Mouse (Mus musculus) limb, embryonic 11.5 days (tissue): Measurements from ENCODE around the gene Hoxd10. TPM values are rescaled to one million over a fixed set of nuclear protein-coding genes. Genes with fewer than 3 reads are reported as not detected.

ENCODE experiments used
- ATAC-seq: fragments of 200-750 bp; cut with Nextera tagmentation; 2 replicates; pipeline ENCODE4 v1.8.0; 2017; ENCODE audit warnings: low read depth; ENCODE audit not compliant: insufficient number of reproducible peaks, low FRiP score, low TSS enrichment
- DNase-seq: peaks from one replicate; pipeline ENCODE4 v3.0.0-alpha.2; 2015; ENCODE audit warnings: low spot score
- H3K27ac ChIP-seq: fragments of 300-500 bp; sonication (generic); replicated peaks from 2 replicates; pipeline ENCODE4 v1.5.1; 2014; ENCODE audit warnings: low read depth, mild to moderate bottlenecking, low read length
- H3K27me3 ChIP-seq: fragments of 300-500 bp; sonication (generic); 2 replicates; pipeline ENCODE4 v1.6.1; 2014; ENCODE audit warnings: mild to moderate bottlenecking, low read length, mixed read lengths; ENCODE audit not compliant: control insufficient read depth, insufficient read depth
- H3K36me3 ChIP-seq: fragments of 300-500 bp; sonication (generic); 2 replicates; pipeline ENCODE4 v1.6.1; 2014; ENCODE audit warnings: mild to moderate bottlenecking, low read length, moderate library complexity, mixed read lengths; ENCODE audit not compliant: control insufficient read depth, insufficient read depth
- H3K4me1 ChIP-seq: fragments of 300-500 bp; sonication (generic); 2 replicates; pipeline ENCODE4 v1.6.1; 2014; ENCODE audit warnings: low read length, mixed read lengths; ENCODE audit not compliant: control insufficient read depth, insufficient read depth
- H3K4me2 ChIP-seq: fragments of 300-500 bp; sonication (generic); 2 replicates; pipeline ENCODE4 v1.6.1; 2014; ENCODE audit warnings: low read depth, mild to moderate bottlenecking, moderate library complexity; ENCODE audit not compliant: severe bottlenecking
- H3K4me3 ChIP-seq: fragments of 300-500 bp; sonication (generic); 2 replicates; pipeline ENCODE4 v1.5.1; 2014; ENCODE audit warnings: low read depth, low read length
- H3K9ac ChIP-seq: fragments of 300-500 bp; sonication (generic); 2 replicates; pipeline ENCODE4 v1.6.1; 2014; ENCODE audit warnings: mild to moderate bottlenecking, low read length
- H3K9me3 ChIP-seq: fragments of 300-500 bp; sonication (generic); 2 replicates; pipeline ENCODE4 v1.6.1; 2016; ENCODE audit warnings: low read length; ENCODE audit not compliant: control insufficient read depth
- WGBS: fragments of 180-500 bp; shearing (Covaris S2); extraction: QIAGEN DNeasy Blood & Tissue Kit; methylation state at CpG from one replicate; pipeline ENCODE4 v1.1.7; 2014; 5-methylcytosine and 5-hydroxymethylcytosine counted together
- polyA plus RNA-seq: library from polyadenylated mRNA; unstranded; fragments of >200 nt; fragmentation: Nextera tagmentation; extraction: Ambion mirVana; gene quantifications from 2 replicates; pipeline ENCODE4 v1.2.1, GENCODE M21; 2014

Gene Hoxd10
- polyA plus RNA-seq, 1 experiment from 2014 or later: 52.0 TPM

GRCm38 (mm10) chr2:74721882-74722281 lies 30.2 kb downstream of the Hoxd10 start:
- H3K36me3 ChIP-seq: no peaks in the 10 kb centered on the region
- H3K4me3 ChIP-seq: no peak overlapping the region
- H3K9ac ChIP-seq: no peak overlapping the region
- no peak for ATAC-seq
- H3K9me3 ChIP-seq: no peaks in the 10 kb centered on the region
- H3K4me2 ChIP-seq: no peak overlapping the region
- peaks cover 42% of the 10 kb centered on the region for H3K27me3 ChIP-seq
- H3K27ac ChIP-seq: no peak overlapping the region
- 2% methylated on average over 6 of the region's 6 CpGs for WGBS
- DNase-seq: peak; percentile 57
- peaks cover 49% of the 10 kb centered on the region for H3K4me1 ChIP-seq

DNA sequence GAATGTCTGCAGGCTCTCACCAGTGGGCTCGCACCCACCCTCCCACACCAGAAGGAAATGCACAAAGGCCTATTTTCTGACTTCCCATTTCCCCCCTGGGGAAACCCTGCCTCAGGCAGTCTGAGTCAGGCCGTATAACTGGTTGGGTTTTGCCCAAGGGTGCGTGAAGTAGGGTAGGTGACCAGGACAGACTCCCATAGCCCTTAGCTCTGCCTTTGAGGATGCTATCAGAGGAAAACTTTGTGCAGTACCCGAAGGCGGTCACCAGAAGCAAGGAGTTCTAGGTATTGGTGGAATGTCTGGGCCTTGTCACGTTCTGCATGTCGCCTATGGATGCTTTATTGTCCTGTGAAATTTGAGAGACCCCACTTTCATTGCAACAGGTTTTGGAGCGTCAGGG lies 31.2 kb downstream of the Hoxd10 start:
- no peak overlapping the region for H3K4me3 ChIP-seq
- no peak overlapping the region for H3K27ac ChIP-seq
- no peak overlapping the region for H3K4me2 ChIP-seq
- no peaks in the 10 kb centered on the region for H3K9me3 ChIP-seq
- peaks cover 41% of the 10 kb centered on the region for H3K27me3 ChIP-seq
- DNase-seq (peak; percentile 29), ATAC-seq (no peak)
- H3K36me3 ChIP-seq: no peaks in the 10 kb centered on the region
- WGBS: 17% methylated on average over 8 of the region's 8 CpGs
- H3K4me1 ChIP-seq: peaks cover 60% of the 10 kb centered on the region
- no peak overlapping the region for H3K9ac ChIP-seq

DNA sequence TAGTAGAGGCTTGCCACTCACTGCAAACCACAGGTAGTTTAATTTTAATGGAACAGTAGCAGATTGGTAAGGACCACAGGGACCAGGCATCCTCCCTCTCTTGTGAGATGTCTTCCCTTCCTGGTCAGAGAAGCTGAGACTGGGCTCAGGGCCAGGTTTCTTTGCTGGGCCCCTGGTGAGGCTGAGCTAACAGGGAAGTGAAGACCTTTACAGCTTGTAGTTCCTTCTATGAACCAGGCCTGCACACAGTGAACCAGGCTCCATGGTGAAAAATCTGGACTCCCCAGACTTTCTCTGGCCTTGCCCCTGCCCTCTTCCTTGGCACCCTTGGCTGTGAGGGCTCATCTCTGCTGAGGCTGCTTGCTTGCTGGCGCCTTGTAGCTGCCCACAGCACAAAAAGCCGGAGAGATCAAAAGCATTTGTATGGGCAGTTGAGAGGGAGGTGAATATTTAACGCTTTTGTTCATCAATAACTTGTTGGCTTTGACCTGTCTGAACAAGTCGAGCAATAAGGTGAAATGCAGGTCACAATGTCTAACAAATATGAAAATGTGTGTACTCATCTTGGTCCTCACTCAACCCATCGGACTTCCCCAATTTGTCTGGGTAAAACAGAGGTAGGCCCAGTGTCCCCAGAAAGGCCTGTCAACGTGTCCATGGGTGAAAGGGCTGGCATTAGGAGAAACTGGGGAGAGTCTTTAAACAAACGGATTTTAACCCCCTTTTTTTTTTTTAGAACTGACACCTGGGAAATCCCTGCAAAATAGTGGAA lies 32.7 kb downstream of the Hoxd10 start:
- WGBS: 35% methylated on average over 7 of the region's 7 CpGs
- no peaks in the 10 kb centered on the region for H3K9me3 ChIP-seq
- H3K4me1 ChIP-seq: peaks cover 70% of the 10 kb centered on the region
- no peaks in the 10 kb centered on the region for H3K36me3 ChIP-seq
- no peak overlapping the region for H3K27ac ChIP-seq
- H3K4me3 ChIP-seq: no peak overlapping the region
- no peak overlapping the region for H3K9ac ChIP-seq
- DNase-seq (peak; percentile 35), ATAC-seq (no peak)
- H3K27me3 ChIP-seq: peaks cover 40% of the 10 kb centered on the region
- no peak overlapping the region for H3K4me2 ChIP-seq

GRCm38 (mm10) chr2:74725171-74725570 lies 33.4 kb downstream of the Hoxd10 start:
- H3K36me3 ChIP-seq: no peaks in the 10 kb centered on the region
- no peak overlapping the region for H3K9ac ChIP-seq
- ATAC-seq: no peak
- H3K27me3 ChIP-seq: peaks cover 38% of the 10 kb centered on the region
- 19% methylated on average over 17 of the region's 17 CpGs for WGBS
- H3K9me3 ChIP-seq: no peaks in the 10 kb centered on the region
- DNase-seq: peak; percentile 43
- no peak overlapping the region for H3K4me3 ChIP-seq
- no peak overlapping the region for H3K4me2 ChIP-seq
- H3K27ac ChIP-seq: no peak overlapping the region
- H3K4me1 ChIP-seq: peaks cover 62% of the 10 kb centered on the region

GRCm38 (mm10) chr2:74726551-74726950 lies 34.8 kb downstream of the Hoxd10 start, which contains the start of gene Gm28230:
Gene Gm28230 (plus strand): TSS chr2:74726728.
- Histone ChIP-seq H3K27ac (no peak within 1 kb of the TSS), H3K27me3 (peaks cover 45% of the 10 kb centered on the region), H3K4me2 (peak within 1 kb of the TSS; percentile 90), H3K4me3 (peak within 1 kb of the TSS; percentile 39), H3K36me3 (no peaks in the 10 kb centered on the region), H3K4me1 (peaks cover 53% of the 10 kb centered on the region), H3K9ac (peak within 1 kb of the TSS; percentile 47), H3K9me3 (no peaks in the 10 kb centered on the region)
- ATAC-seq (no peak), DNase-seq (no peak)
- 28% methylated on average over 5 of the region's 5 CpGs for WGBS

DNA sequence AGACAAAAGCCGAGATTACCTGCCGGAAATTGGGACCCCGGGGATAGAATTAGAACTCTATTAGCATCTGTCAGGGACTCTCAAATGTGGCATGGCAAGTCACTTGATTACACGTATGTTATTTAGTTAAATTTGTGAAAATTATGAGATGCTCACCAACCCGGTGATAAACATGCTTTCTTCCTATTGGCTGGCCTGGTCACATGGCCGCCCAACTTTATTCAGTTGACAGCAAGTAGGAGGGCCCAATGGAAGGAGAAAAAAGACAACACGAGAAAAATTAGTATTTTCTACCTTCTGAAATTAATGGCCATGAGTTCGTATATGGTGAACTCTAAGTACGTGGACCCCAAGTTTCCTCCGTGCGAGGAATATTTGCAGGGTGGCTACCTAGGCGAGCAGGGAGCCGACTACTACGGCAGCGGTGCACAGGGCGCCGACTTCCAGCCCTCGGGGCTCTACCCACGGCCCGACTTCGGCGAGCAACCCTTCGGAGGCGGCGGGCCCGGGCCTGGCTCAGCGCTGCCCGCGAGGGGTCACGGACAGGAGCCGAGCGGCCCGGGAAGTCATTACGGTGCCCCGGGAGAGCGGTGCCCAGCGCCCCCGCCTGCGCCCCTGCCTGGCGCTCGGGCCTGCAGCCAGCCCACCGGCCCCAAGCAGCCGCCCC lies 35.4 kb downstream of the Hoxd10 start:
- peak overlapping the region; percentile 47 for H3K9ac ChIP-seq
- H3K9me3 ChIP-seq: no peaks in the 10 kb centered on the region
- no peak overlapping the region for H3K27ac ChIP-seq
- peak overlapping the region; percentile 90 for H3K4me2 ChIP-seq
- no peaks in the 10 kb centered on the region for H3K36me3 ChIP-seq
- ATAC-seq (peak; percentile 65), DNase-seq (peak; percentile 60)
- WGBS: 2% methylated on average over 43 of the region's 43 CpGs
- H3K4me3 ChIP-seq: peak overlapping the region; percentile 39
- peaks cover 48% of the 10 kb centered on the region for H3K4me1 ChIP-seq
- peaks cover 49% of the 10 kb centered on the region for H3K27me3 ChIP-seq

DNA sequence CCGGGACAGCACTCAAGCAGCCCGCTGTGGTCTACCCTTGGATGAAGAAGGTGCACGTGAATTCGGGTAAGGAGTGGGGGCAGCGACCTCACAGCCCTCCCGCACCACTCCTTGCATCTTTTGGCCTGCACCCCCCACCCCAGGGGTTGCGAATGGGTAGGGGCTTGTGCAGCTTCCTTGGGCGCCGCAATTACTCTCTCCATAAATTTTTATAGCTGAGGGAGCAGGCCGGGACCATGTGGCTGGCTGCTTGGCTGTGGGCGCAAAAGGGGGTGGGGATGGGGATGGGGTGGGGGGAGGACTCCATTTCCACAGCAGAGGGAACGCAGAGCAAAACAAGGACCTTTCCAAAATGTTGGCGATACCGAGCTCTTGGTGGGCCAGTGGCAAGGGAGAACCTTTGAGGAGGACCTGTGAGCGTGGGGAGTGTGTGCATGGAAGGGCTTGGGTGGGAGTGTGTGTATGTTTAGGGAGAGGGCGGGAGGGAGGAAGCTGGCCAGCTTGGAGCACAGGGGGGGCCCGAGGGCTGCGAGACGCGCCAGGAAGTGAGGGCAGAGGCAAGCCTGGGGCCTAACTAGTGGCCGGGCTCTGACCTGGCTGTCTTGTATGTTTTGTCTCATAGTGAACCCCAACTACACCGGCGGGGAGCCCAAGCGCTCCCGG lies 36.0 kb downstream of the Hoxd10 start:
- ATAC-seq (peak; percentile 11; the same call in 1 of the 2 replicates), DNase-seq (peak; percentile 60)
- WGBS: 5% methylated on average over 25 of the region's 25 CpGs
- peaks cover 47% of the 10 kb centered on the region for H3K27me3 ChIP-seq
- H3K27ac ChIP-seq: no peak overlapping the region
- H3K4me1 ChIP-seq: peaks cover 49% of the 10 kb centered on the region
- peak overlapping the region; percentile 39 for H3K4me3 ChIP-seq
- no peaks in the 10 kb centered on the region for H3K36me3 ChIP-seq
- H3K9ac ChIP-seq: no peak overlapping the region; the same call in 1 of the 2 replicates
- H3K9me3 ChIP-seq: no peaks in the 10 kb centered on the region
- peak overlapping the region; percentile 90 for H3K4me2 ChIP-seq

DNA sequence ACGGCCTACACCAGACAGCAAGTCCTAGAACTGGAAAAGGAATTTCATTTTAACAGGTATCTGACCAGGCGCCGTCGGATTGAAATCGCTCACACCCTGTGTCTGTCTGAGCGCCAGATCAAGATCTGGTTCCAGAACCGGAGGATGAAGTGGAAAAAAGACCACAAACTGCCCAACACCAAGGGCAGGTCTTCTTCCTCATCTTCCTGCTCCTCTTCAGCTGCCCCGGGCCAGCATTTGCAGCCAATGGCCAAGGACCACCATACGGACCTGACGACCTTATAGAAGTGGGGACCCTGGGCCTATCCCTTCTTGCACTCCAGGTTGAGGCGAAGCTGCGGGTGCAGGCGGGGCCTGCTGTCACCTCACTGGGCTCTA lies 36.6 kb downstream of the Hoxd10 start:
- H3K36me3 ChIP-seq: no peaks in the 10 kb centered on the region
- DNase-seq: no peak
- peak overlapping the region; percentile 90; the same call in 1 of the 2 replicates for H3K4me2 ChIP-seq
- ATAC-seq: no peak
- WGBS: 26% methylated on average over 13 of the region's 13 CpGs
- H3K9ac ChIP-seq: no peak overlapping the region
- no peak overlapping the region for H3K4me3 ChIP-seq
- H3K27me3 ChIP-seq: peaks cover 44% of the 10 kb centered on the region
- peaks cover 51% of the 10 kb centered on the region for H3K4me1 ChIP-seq
- no peak overlapping the region for H3K27ac ChIP-seq
- H3K9me3 ChIP-seq: no peaks in the 10 kb centered on the region
